Mouse (Mus musculus) CH12.LX (cell line): ENCODE data around the gene Rpl32.
"Not testable (repeated sequence)": the region's sequence is repeated elsewhere in the genome, so short reads cannot be mapped to it uniquely, and the experiment has no call there.

Experiments used
- CTCF ChIP-seq, 2 experiments: IDR thresholded peaks in 1 of 2; conservative IDR thresholded peaks in 1 of 2; 2 replicates each; pipeline ENCODE4 v1.5.1; 2011 to 2012; ENCODE audit warnings: low read depth in 2 of 2, low read length in 2 of 2, improper control_type of control experiment in 1 of 2, inconsistent platforms in 1 of 2, mild to moderate bottlenecking in 1 of 2, moderate library complexity in 1 of 2
- E2F4 ChIP-seq: IDR thresholded peaks from 2 replicates; pipeline ENCODE4 v1.6.1; 2011; ENCODE audit warnings: low read depth, low read length, improper control_type of control experiment; ENCODE audit not compliant: insufficient replicate concordance
- ELF1 ChIP-seq: IDR thresholded peaks from 2 replicates; pipeline ENCODE4 v1.6.1; 2014; ENCODE audit warnings: low read depth, mild to moderate bottlenecking, inconsistent platforms, low read length, improper control_type of control experiment
- JUN ChIP-seq: IDR thresholded peaks from 2 replicates; pipeline ENCODE4 v1.6.1; 2011; ENCODE audit warnings: low read depth, mild to moderate bottlenecking, low read length, improper control_type of control experiment, moderate library complexity; ENCODE audit not compliant: insufficient read depth
- POLR2A ChIP-seq: IDR thresholded peaks from 2 replicates; pipeline ENCODE4 v1.6.1; 2011; ENCODE audit warnings: low read depth, mild to moderate bottlenecking, improper control_type of control experiment, low read length
- ZC3H11A ChIP-seq: IDR thresholded peaks from 2 replicates; pipeline ENCODE4 v1.6.1; 2012; ENCODE audit warnings: low read depth, mild to moderate bottlenecking, inconsistent platforms, low read length, improper control_type of control experiment

DNA sequence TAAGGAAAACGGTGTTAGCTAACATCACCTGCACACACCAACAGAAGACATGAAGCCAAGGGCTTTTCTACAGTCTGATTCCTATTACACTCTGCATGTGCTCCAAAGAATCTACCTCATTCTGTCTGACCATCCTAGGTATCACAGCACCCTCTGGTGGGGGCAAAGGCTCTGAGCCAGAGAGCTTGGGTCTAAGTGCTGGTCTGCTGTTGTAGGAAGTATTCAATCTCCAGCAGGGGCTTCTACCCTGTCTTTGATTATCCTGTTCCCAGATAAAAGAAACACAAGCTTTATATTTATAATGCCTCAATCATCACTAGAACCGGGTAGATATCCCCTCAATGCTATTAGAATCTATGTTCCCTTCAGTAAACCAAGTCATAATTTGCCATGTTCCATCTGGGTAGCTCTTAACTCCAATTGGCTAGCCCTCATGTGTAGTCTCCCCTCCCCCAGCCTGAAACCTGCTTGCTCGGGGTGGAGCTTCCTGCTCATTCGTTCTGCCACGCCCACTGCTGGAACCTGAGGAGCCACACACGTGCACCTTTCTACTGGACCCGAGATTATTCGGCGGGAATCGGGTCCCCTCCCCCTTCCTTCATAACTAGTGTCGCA is 15.4 kb upstream of the Rpl32 start:
- not testable (repeated sequence) for TF ChIP-seq JUN, POLR2A, ELF1, E2F4, ZC3H11A
- peak; percentile 62 to 98 for TF ChIP-seq CTCF (conservative IDR thresholded peaks at IDR 0.05 in 1 of 2, IDR thresholded peaks at IDR 0.05 in 1 of 2; ENCODE audit: low read depth in 2 of 2, low read length in 2 of 2)
